Mouse (Mus musculus) ES-E14 (cell line): ENCODE data around the gene Fam120a.

Experiments used
- HCFC1 ChIP-seq: IDR thresholded peaks from 2 replicates; pipeline ENCODE4 v1.6.1; 2012; ENCODE audit warnings: low read length, inconsistent platforms, borderline replicate concordance; ENCODE audit not compliant: insufficient read depth
- MAFK ChIP-seq: IDR thresholded peaks from 2 replicates; pipeline ENCODE4 v1.6.1; 2014; ENCODE audit warnings: mild to moderate bottlenecking, low read depth, low read length, inconsistent platforms; ENCODE audit not compliant: insufficient read depth

GRCm38 (mm10) chr13:48851719-48852118, 116.1 kb downstream of the Fam120a start:
- TF ChIP-seq HCFC1: no peak
- TF ChIP-seq MAFK: no peak
